Mouse (Mus musculus) bone marrow macrophage, adult 2 months (primary cell): Measurements from ENCODE around the gene Plk3.

Source experiments
- CTCF ChIP-seq: IDR thresholded peaks from 2 replicates; pipeline ENCODE4 v1.5.1; 2012; ENCODE audit warnings: low read depth, mild to moderate bottlenecking, low read length, moderate library complexity
- POLR2A ChIP-seq: IDR thresholded peaks from 2 replicates; pipeline ENCODE4 v1.6.1; 2012; ENCODE audit warnings: mild to moderate bottlenecking, low read depth, low read length, borderline replicate concordance

- TF ChIP-seq CTCF (no peak), POLR2A (no peak)
Observed at GRCm38 (mm10) chr4:117149291-117150211, 15.8 kb upstream of the Plk3 start.
